Mouse (Mus musculus) erythroblast, embryonic 14.5 days (primary cell): Measurements from ENCODE around the gene Spsb1.

ENCODE experiments used
- GATA1 ChIP-seq: IDR thresholded peaks from 2 replicates; pipeline ENCODE4 v1.6.1; 2012; ENCODE audit warnings: low read length, inconsistent platforms, mixed read lengths
- TAL1 ChIP-seq: IDR thresholded peaks from 3 replicates; pipeline ENCODE4 v1.6.1; 2012; ENCODE audit warnings: low read length, inconsistent platforms, mixed read lengths

DNA sequence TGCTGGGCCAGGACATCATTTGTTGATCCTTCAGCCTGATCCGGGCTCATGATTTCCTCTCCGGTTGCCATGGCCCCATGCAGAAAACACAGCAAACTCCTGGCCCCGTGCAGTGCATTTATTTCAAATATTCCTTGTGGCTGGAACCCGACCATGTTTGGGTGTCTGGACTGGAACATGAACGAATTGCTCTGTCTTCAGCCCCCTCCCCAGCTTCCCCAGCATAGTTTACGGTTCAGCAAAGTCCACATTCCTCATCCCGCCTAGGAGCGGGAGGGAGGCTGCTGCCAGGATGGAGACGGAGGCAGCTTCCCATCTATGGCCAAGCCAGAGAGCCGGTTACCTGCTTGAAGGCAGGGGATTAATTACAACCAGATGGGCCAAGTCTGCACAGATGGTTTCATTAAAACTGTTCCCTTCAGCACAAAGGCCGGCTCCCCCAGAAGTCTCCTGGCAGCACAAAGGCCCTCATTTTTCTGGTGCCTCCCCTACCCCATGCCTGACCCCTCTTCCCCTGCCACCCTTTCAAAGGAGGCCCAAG, 61.2 kb downstream of the Spsb1 start:
- no peak for TF ChIP-seq GATA1
- no peak for TF ChIP-seq TAL1
